Comparison of ENCODE assay signal across 8 mouse cellular contexts in genomic region chr3:34650621-34651361, GRCm38 (mm10). TPM values are rescaled to one million over a fixed set of nuclear protein-coding genes. Genes with fewer than 3 reads are reported as not detected.
A peak's percentile ranks its signal among the peaks of the same experiment; 100 is the strongest.
DNase-seq lines count a peak whose midpoint lies in the region; ATAC-seq and TF ChIP-seq lines count a peak whose summit lies in the region.

No protein-coding gene starts in this region.

- H3K9ac ChIP-seq in lung, postnatal 0 days (replicated peaks; ENCODE audit: low read depth): no peak overlapping the region
- H3K9ac ChIP-seq in hindbrain, postnatal 0 days (replicated peaks; ENCODE audit: low read length): peak overlapping the region; percentile 74
- peak overlapping the region; percentile 82 for H3K9ac ChIP-seq in midbrain, embryonic 16.5 days (ENCODE audit: low read depth, low read length)

- TF ChIP-seq EP300 in lung, postnatal 0 days (IDR thresholded peaks at IDR 0.05): no peak

- H3K36me3 ChIP-seq in lung, postnatal 0 days (ENCODE audit: insufficient read depth, low read length): no peaks in the 10 kb centered on the region
- no peaks in the 10 kb centered on the region for H3K36me3 ChIP-seq in hindbrain, postnatal 0 days (ENCODE audit: insufficient read depth, low read length)
- no peaks in the 10 kb centered on the region for H3K36me3 ChIP-seq in midbrain, embryonic 16.5 days (ENCODE audit: control insufficient read depth, insufficient read depth, low read length)

- H3K27ac ChIP-seq in lung, postnatal 0 days (ENCODE audit: low read length): no peak overlapping the region
- H3K27ac ChIP-seq in hindbrain, postnatal 0 days: peak overlapping the region; percentile 90
- H3K27ac ChIP-seq in midbrain, embryonic 16.5 days (ENCODE audit: low read length): peak overlapping the region; percentile 90

- no peak for TF ChIP-seq CTCF in lung, postnatal 0 days (IDR thresholded peaks at IDR 0.05)
- TF ChIP-seq CTCF in hindbrain, postnatal 0 days (IDR thresholded peaks at IDR 0.05; ENCODE audit: low read depth): no peak

- H3K9me3 ChIP-seq in lung, postnatal 0 days (ENCODE audit: low read length): no peaks in the 10 kb centered on the region
- H3K9me3 ChIP-seq in hindbrain, postnatal 0 days (ENCODE audit: low read length): no peaks in the 10 kb centered on the region
- H3K9me3 ChIP-seq in midbrain, embryonic 16.5 days (replicated peaks; ENCODE audit: control insufficient read depth, low read length, poor library complexity, severe bottlenecking): no peaks in the 10 kb centered on the region

- 1% methylated on average over 65 of the region's 67 CpGs for WGBS in lung, postnatal 0 days
- WGBS in hindbrain, postnatal 0 days: 1% methylated on average over 67 of the region's 67 CpGs
- WGBS in midbrain, embryonic 16.5 days: 1% methylated on average over 67 of the region's 67 CpGs

- peak overlapping the region; percentile 52 for H3K4me2 ChIP-seq in lung, postnatal 0 days (replicated peaks; ENCODE audit: low read depth, low read length)
- peak overlapping the region; percentile 60 for H3K4me2 ChIP-seq in hindbrain, postnatal 0 days (ENCODE audit: low read depth, low read length)
- peak overlapping the region; percentile 54 for H3K4me2 ChIP-seq in midbrain, embryonic 16.5 days (ENCODE audit: low read length)

- H3K4me1 ChIP-seq in lung, postnatal 0 days (ENCODE audit: insufficient read depth, low read depth, low read length): peaks cover 3% of the 10 kb centered on the region; the same call in 1 of the 2 replicates
- 0 out of 2 replicates have a peak, but pooled peaks cover 3% of the 10 kb centered on the region for H3K4me1 ChIP-seq in hindbrain, postnatal 0 days (ENCODE audit: insufficient read depth, low read length)
- H3K4me1 ChIP-seq in midbrain, embryonic 16.5 days (ENCODE audit: control insufficient read depth, insufficient read depth, low read length): peaks cover 17% of the 10 kb centered on the region

- peaks cover 86% of the 10 kb centered on the region for H3K27me3 ChIP-seq in lung, postnatal 0 days (replicated peaks; ENCODE audit: insufficient read depth, low read length)
- H3K27me3 ChIP-seq in hindbrain, postnatal 0 days (ENCODE audit: insufficient read depth, low read length): peaks cover 29% of the 10 kb centered on the region
- 0 out of 2 replicates have a peak, but pooled peaks cover 5% of the 10 kb centered on the region for H3K27me3 ChIP-seq in midbrain, embryonic 16.5 days (ENCODE audit: control insufficient read depth, insufficient read depth, low read depth, low read length)

- peak; percentile 6; the same call in 1 of the 2 replicates for ATAC-seq in lung, postnatal 0 days
- peak; percentile 30; the same call in 1 of the 2 replicates for ATAC-seq in hindbrain, postnatal 0 days
- ATAC-seq in midbrain, embryonic 16.5 days: peak; percentile 14; the same call in 1 of the 2 replicates

- DNase-seq in adrenal gland, adult 2 months: peak; percentile 37
- no peak for DNase-seq in adrenal gland, adult 8-10 months
- DNase-seq in lung, postnatal 0 days (ENCODE audit: low spot score): no peak
- DNase-seq in lung, postnatal 25 days (ENCODE audit: low spot score): no peak
- peak; percentile 53 for DNase-seq in hindbrain, postnatal 0 days (ENCODE audit: low spot score)
- no peak for DNase-seq in thymus, postnatal 10 days (ENCODE audit: low spot score in 2 of 2)
- no peak for DNase-seq in layer of hippocampus, adult 9-10 months (ENCODE audit: low spot score)

- peak overlapping the region; percentile 39 for H3K4me3 ChIP-seq in lung, postnatal 0 days (ENCODE audit: low read depth, low read length)
- peak overlapping the region; percentile 55 for H3K4me3 ChIP-seq in hindbrain, postnatal 0 days (ENCODE audit: low read length)
- peak overlapping the region; percentile 53 for H3K4me3 ChIP-seq in midbrain, embryonic 16.5 days (ENCODE audit: low read depth, low read length)

RNA-seq across cellular contexts. Expression of gene Sox2, which starts 0.6 kb away (rescaled TPM):
- under 1 TPM; 0.14 to 0.28 TPM for total RNA-seq in adrenal gland, adult 2 months (2021)
- 0.42 and 0.44 TPM in 2 replicates for polyA plus RNA-seq in adrenal gland, adult 2 months (2012; rRNA removed)
- under 1 TPM; 0.28 to 0.38 (median 0.33) TPM for total RNA-seq in adrenal gland, adult 8-10 months (2022)
- 2.8 and 3.2 TPM in 2 replicates for polyA plus RNA-seq in lung, postnatal 0 days (2015; fragmentation: Nextera tagmentation; extraction: Ambion mirVana)
- 68.1 and 80.2 TPM in 2 replicates for total RNA-seq in hindbrain, postnatal 0 days (2014; rRNA removed)
- 22.6 and 26.3 TPM in 2 replicates for polyA plus RNA-seq in hindbrain, postnatal 0 days (2015; fragmentation: Nextera tagmentation; extraction: Ambion mirVana)
- polyA plus RNA-seq in midbrain, embryonic 16.5 days (2015; fragmentation: Nextera tagmentation; extraction: Ambion mirVana): 14.3 and 22.2 TPM in 2 replicates

Comparison
In these comparisons a context has a peak if more than half of its experiments do, and no peak if none do; other contexts are left out.
1. DNase-seq: peak in adrenal gland, adult 2 months (single experiment) and hindbrain, postnatal 0 days (single experiment); none in adrenal gland, adult 8-10 months (single experiment), lung, postnatal 0 days (single experiment), lung, postnatal 25 days (single experiment), thymus, postnatal 10 days (0 of 2) and layer of hippocampus, adult 9-10 months (single experiment).
2. Peak in every context shown above with its lines, with median percentiles within 50 percentile points of each other: ATAC-seq, H3K4me2 ChIP-seq and H3K4me3 ChIP-seq.